Mouse (Mus musculus) kidney, postnatal 36 days (tissue): ENCODE data around the gene Nap1l3.

Source experiments
- DNase-seq, 2 experiments: peaks; one replicate each; pipeline ENCODE4 v3.0.0; 2021 to 2022; ENCODE audit warnings: mixed read lengths in 2 of 2

Nap1l3 gene

DNA sequence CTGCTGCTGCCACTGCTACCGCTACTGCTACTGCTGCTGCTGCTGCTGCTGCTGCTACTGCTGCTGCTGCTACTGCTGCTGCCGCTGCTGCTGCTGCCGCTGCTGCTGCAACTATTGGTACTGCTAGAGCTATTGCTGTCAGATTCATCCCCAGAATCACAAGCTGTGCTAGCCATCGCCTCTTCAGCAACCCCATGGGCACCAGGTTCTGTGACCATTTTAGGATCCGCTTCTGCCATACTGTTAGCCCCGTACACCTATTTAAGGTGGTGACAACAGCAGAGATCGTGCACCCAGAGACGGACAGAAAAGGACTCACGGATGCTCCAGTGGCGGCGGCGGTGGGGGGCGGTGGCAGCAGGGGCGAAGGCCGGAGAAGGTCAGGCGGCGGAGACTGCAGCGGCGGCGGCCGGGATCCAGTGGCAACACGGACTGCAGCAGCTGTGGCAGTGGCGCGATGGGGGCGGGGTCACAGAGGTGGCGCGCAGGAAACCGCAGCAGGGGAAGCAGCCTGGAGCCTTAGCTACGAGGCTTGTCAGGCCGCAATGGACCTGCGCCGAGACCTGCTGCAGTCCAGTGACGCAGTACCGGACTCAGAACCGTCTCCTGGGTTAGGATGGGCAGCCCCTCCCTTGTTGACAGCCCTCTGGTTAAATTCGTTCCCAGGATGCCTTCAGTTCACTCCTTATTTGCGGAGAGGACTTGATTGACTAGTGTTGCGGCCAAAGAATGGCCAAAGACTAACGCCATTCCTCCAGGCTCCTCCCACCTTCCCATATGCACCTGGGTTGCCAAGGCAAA, at the start of gene Nap1l3:
Gene Nap1l3 (minus strand): TSS at position 621 of the 801 bp plus-strand sequence.
- DNase-seq, result peak; percentile 76 to 81

DNA sequence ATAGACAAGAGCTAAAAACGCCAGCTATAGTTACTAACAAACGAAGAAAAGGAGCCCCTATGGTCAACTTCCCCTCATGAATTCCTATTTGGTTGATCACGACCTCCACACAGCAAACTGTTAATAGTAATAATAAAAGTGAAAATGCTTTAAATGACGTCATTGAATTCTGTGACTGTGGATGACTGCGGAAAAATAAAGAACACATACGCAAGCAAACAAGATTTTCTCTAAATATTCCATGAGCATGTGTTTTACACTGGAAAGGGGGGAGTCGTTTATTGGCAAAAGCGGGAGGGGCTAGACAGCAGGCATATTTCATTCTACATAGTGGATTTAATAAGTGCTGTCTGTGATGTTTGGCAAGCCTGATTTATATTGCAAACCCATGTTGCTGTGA, 451 bp upstream of the Nap1l3 start:
- DNase-seq, result no peak
